In genomic region chr17:64018870-64019269, GRCm38 (mm10) we compare ENCODE assay signal across 25 mouse cellular contexts.
DNase-seq lines count a peak whose midpoint lies in the region; ATAC-seq and TF ChIP-seq lines count a peak whose summit lies in the region.
"Had no signal": no experiment of that assay in that cellular context is flagged by ENCODE, and none has a peak within 500 bp of the region (broad histone marks: within the 10 kb centered on the region; RNA-seq: fewer than 3 reads in every experiment).

No protein-coding gene starts in this region.

- peak; percentile 76 for ATAC-seq in liver, embryonic 13.5 days (ENCODE audit: low read depth)
- peak; percentile 47; the same call in 1 of the 2 replicates for ATAC-seq in megakaryocyte-erythroid progenitor cell, adult 5-6 weeks (replicated peaks; ENCODE audit: low FRiP score, low TSS enrichment, poor library complexity, severe bottlenecking)
- ATAC-seq: forebrain, embryonic 15.5 days; hindbrain, postnatal 0 days; inflammation-experienced regulatory T-cells, adult 6 months had no signal

- no peak overlapping the region for H3K4me2 ChIP-seq in liver, embryonic 13.5 days
- H3K4me2 ChIP-seq: embryonic facial prominence, embryonic 13.5 days; forebrain, embryonic 12.5 days; forebrain, embryonic 15.5 days; heart, embryonic 13.5 days; hindbrain, embryonic 14.5 days had no signal

- DNase-seq in liver, adult 2 months (ENCODE audit: extremely low read depth, low read depth, low spot score): peak; percentile 3
- DNase-seq in liver: no peak
- DNase-seq in c-Kit-positive CD71-positive TER-119-negative erythroid progenitor cells, embryonic 14.5 days (ENCODE audit: low read depth): peak; percentile 19
- DNase-seq in liver, embryonic 13.5 days: peak; percentile 12
- DNase-seq in adrenal gland, adult 2 months: no peak
- DNase-seq in kidney, postnatal 10 days: no peak
- DNase-seq in cerebellum, postnatal 36 days: no peak
- DNase-seq: adrenal gland, adult 8-10 months; adrenal gland, postnatal 25 days; cerebellum, adult 11-12 months; cerebellum, adult 8-10 months; cerebellum, postnatal 10 days; gastrocnemius, postnatal 25 days; heart, adult 18-20 months; heart, postnatal 14 days; heart, postnatal 4 days had no signal

- no peak for TF ChIP-seq CTCF in liver, adult 2 months (IDR thresholded peaks at IDR 0.05; ENCODE audit: low read depth, low read length)

- WGBS in liver, adult 2 months: 88% methylated on average over 3 of the region's 3 CpGs
- 17% methylated on average over 3 of the region's 3 CpGs for WGBS in liver, embryonic 13.5 days (ENCODE audit: insufficient replicate concordance)

- H3K79me2 ChIP-seq in liver, adult 2 months (ENCODE audit: control insufficient read depth, insufficient read depth, low read length): no peaks in the 10 kb centered on the region; the same call in 1 of the 2 replicates

- H3K9me3 ChIP-seq in liver, embryonic 13.5 days (replicated peaks): no peaks in the 10 kb centered on the region
- H3K9me3 ChIP-seq: embryonic facial prominence, embryonic 13.5 days; forebrain, embryonic 12.5 days; forebrain, embryonic 15.5 days; heart, embryonic 13.5 days had no signal

- no peak overlapping the region for H3K27ac ChIP-seq in liver, adult 2 months (replicated peaks; ENCODE audit: insufficient read depth, low read depth, low read length)
- H3K27ac ChIP-seq in liver, embryonic 13.5 days: no peak overlapping the region
- H3K27ac ChIP-seq: embryonic facial prominence, embryonic 13.5 days; forebrain, embryonic 12.5 days; forebrain, embryonic 15.5 days; heart, embryonic 13.5 days; hindbrain, embryonic 14.5 days; hindbrain, postnatal 0 days had no signal

- H3K4me1 ChIP-seq in liver, adult 2 months (ENCODE audit: control insufficient read depth, insufficient read depth, low read length): peaks cover 2% of the 10 kb centered on the region
- H3K4me1 ChIP-seq in liver, embryonic 13.5 days (replicated peaks): peaks cover 7% of the 10 kb centered on the region
- H3K4me1 ChIP-seq: forebrain, embryonic 12.5 days; forebrain, embryonic 15.5 days had no signal

- H3K36me3 ChIP-seq in liver, adult 2 months (ENCODE audit: control insufficient read depth, insufficient read depth, low read length): no peaks in the 10 kb centered on the region
- no peaks in the 10 kb centered on the region for H3K36me3 ChIP-seq in liver, embryonic 13.5 days
- H3K36me3 ChIP-seq: embryonic facial prominence, embryonic 13.5 days; forebrain, embryonic 12.5 days; forebrain, embryonic 15.5 days; heart, embryonic 13.5 days had no signal

- H3K27me3 ChIP-seq in liver, adult 2 months (ENCODE audit: control insufficient read depth, insufficient read depth, low read length): no peaks in the 10 kb centered on the region
- H3K27me3 ChIP-seq in liver, embryonic 13.5 days: no peaks in the 10 kb centered on the region
- H3K27me3 ChIP-seq: embryonic facial prominence, embryonic 13.5 days; forebrain, embryonic 12.5 days; forebrain, embryonic 15.5 days; heart, embryonic 13.5 days had no signal

- no peak for TF ChIP-seq POLR2A in liver, adult 2 months (IDR thresholded peaks at IDR 0.05; ENCODE audit: extremely low read depth, insufficient read depth, low read length)

- H3K9ac ChIP-seq in liver, adult 2 months (ENCODE audit: low read depth, low read length): no peak overlapping the region
- H3K9ac ChIP-seq in liver, embryonic 13.5 days: no peak overlapping the region
- H3K9ac ChIP-seq: embryonic facial prominence, embryonic 13.5 days; forebrain, embryonic 12.5 days; forebrain, embryonic 15.5 days; heart, embryonic 13.5 days; hindbrain, embryonic 14.5 days had no signal

- H3K4me3 ChIP-seq in liver, adult 2 months (ENCODE audit: insufficient read depth, low read depth, low read length): no peak overlapping the region
- no peak overlapping the region for H3K4me3 ChIP-seq in liver, embryonic 13.5 days (replicated peaks)
- H3K4me3 ChIP-seq: embryonic facial prominence, embryonic 13.5 days; erythroblast, embryonic 14.5 days; forebrain, embryonic 12.5 days; forebrain, embryonic 15.5 days; heart, embryonic 13.5 days had no signal

Comparison
In these comparisons a context has a peak if more than half of its experiments do, and no peak if none do; other contexts are left out.
1. DNase-seq: peak in liver, adult 2 months (single experiment), c-Kit-positive CD71-positive TER-119-negative erythroid progenitor cells, embryonic 14.5 days (single experiment) and liver, embryonic 13.5 days (single experiment); none in liver (single experiment), adrenal gland, adult 2 months (single experiment), kidney, postnatal 10 days (single experiment) and cerebellum, postnatal 36 days (0 of 2).